Mouse (Mus musculus) lung, adult 2 months (tissue): ENCODE measurements around the gene Kcnip1.

Experiments used
- CTCF ChIP-seq: fragments of 200-500 bp; IDR thresholded peaks from 2 replicates; pipeline ENCODE4 v1.5.1; 2011; ENCODE audit warnings: mild to moderate bottlenecking, low read length, control low read depth; ENCODE audit not compliant: insufficient read depth
- POLR2A ChIP-seq: fragments of 200-500 bp; IDR thresholded peaks from 2 replicates; pipeline ENCODE4 v1.6.1; 2011; ENCODE audit warnings: low read depth, mild to moderate bottlenecking, control low read depth, low read length, borderline replicate concordance; ENCODE audit errors: extremely low read depth

- TF ChIP-seq CTCF (no peak), POLR2A (no peak)
Measured at GRCm38 (mm10) chr11:33866775-33867174, 126.2 kb downstream of the Kcnip1 start.
